Mouse (Mus musculus): Measurements from ENCODE around the gene Mipep. TPM values are rescaled to one million over a fixed set of nuclear protein-coding genes. Genes with fewer than 3 reads are reported as not detected.

The Mipep gene
- total RNA-seq, 2 experiments from 2014 or later: 1.9 to 7.2 TPM

DNA sequence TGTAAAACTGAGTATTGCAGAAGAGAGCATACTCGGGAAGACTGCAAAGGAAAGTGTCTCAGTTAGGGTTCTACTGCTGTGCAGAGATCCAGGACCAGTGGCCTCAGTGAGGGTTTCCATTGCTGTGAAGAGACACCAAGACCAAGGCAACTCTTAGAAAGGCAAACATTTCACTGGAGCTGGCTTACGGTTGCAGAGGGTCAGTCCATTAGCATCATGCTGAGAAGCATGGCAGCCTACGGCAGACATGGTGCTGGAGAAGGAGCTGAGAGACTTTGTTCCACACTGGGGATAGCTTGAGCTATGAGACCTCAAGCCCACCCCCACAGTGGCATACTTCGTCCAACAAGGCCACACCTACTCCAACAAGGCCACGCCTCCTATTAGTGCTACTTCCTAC lies 67.3 kb downstream of the Mipep start:
- ATAC-seq (replicated peaks; ENCODE audit: low FRiP score, poor library complexity, severe bottlenecking): no peak

DNA sequence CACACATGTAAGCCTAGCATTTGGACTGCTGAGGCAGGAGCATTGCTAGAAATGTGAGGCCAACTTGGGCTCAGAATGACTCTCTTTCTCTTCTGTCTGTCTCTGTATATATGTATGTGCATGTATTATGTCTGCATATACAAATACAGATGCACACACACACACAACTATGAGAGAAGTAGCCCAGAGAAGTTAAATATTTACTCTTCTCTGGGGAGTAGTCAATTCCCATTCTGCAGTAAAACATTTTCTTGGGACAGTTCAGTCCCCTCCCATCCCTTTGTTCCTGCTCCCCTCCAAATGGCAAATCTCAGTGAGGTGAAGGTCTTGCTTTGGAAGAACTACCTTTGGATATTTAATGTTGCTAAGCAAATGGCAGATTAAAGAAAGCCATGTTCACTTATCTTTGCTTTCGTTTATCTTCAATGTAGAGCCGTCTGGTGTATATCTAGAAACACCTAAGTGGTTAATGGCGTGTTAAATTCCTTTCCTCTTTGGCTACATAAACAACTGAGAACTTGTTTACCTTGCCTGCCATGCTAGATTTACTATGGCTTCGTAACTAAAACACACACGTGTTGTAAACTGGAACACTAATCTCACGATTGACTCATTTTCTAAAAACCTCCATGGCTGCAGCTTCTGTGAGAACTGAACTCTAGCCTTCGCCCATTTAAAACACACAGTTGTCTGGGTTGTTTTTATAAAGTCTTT lies 72.0 kb downstream of the Mipep start:
- no peak for ATAC-seq (replicated peaks; ENCODE audit: low FRiP score, poor library complexity, severe bottlenecking)

DNA sequence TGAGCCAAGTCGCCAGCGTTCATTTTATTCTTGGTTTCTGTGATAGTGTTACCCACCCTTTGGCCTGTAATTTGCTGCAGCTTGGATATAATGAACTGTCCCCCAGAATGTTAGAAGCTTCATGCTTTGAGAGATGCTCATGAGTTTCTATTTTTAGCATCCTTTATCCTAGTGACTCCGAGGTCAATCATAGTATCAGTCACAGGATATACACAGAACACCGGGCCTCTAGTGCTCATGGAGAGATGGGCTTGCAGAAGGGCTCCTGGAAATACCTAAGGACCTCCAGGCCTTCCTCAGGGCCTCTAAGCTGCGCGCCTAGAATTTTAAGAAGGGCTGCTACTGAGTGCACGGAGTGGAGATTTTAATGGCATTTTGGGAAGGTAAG lies 72.5 kb downstream of the Mipep start:
- no peak for ATAC-seq (replicated peaks; ENCODE audit: low FRiP score, poor library complexity, severe bottlenecking)

DNA sequence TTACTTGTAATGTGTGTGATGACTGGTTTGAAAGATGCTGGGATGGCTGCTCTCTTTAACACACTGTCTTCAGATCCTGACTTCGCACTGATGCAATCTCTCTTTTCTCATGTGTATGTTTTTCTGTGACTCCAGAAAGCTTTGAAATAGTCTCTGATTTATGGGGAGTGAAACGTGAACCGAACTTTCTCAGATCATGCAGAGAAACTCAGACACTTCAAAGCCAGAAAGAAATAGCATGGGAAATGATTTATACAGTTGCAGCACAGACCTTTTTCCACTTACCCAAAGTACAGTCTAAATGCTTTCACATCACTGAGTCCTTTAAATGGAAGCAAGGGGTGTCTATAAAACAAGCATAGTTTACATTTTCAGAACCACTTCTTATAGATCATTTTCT lies 79.0 kb downstream of the Mipep start:
- no peak for ATAC-seq (replicated peaks; ENCODE audit: low FRiP score, poor library complexity, severe bottlenecking)

DNA sequence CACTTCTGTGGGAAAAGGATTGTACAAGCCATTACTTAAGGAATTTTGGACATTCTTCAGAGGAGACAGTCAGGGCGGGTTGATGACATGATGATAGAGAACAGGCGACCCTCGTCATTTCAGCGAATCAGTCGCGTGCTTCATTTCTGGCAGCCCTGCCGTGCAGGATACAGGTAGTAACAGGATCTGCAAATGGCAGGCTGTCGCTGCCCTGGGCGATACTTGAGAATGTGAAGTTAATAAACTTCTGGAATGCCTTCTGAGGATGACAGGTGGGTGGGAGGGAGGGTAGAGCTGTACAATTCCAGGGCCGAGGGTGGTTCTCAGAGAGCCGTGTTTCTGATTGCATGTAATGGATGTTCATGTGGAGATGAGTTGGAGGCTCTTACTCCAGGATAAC lies 82.0 kb downstream of the Mipep start:
- no peak for ATAC-seq (replicated peaks; ENCODE audit: low FRiP score, poor library complexity, severe bottlenecking)

DNA sequence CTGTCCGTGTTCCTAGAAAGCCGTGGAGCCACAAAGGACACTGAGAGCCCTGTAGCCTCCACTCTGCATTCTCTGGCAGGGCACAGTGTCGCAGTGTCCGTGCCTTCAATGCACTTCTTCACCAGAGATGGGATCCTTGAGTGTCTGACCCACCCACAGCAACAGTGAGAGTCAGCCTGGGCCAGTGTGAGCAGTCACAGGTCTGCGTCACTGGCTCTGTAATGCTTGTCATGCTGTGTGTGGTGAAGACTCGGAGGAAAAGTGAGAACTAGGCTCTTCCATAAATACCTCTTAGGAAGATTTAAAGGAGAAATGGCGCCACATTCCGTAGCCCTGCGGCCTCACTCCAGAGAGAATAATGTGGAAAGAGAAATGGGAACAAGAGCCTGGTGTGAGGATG lies 84.0 kb downstream of the Mipep start:
- ATAC-seq (replicated peaks; ENCODE audit: low FRiP score, poor library complexity, severe bottlenecking): no peak

DNA sequence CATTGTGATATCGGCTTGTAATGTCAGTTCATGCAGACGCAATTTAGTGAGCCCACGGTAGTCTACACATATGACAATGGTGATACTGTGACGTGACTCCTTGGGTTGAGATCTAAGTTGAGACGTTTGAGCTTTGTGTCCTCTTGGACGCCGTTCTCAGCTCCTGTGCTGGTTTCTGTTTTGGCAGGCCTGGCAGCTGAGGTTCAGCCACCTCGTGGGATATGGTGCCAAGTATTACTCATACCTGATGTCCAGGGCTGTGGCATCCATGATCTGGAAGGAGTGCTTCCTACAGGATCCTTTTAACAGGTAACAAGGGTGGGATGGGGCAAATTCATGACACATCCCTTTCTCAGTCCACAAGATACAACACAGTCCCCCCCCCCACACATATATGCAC lies 87.5 kb downstream of the Mipep start:
- ATAC-seq (replicated peaks; ENCODE audit: low FRiP score, poor library complexity, severe bottlenecking): no peak

DNA sequence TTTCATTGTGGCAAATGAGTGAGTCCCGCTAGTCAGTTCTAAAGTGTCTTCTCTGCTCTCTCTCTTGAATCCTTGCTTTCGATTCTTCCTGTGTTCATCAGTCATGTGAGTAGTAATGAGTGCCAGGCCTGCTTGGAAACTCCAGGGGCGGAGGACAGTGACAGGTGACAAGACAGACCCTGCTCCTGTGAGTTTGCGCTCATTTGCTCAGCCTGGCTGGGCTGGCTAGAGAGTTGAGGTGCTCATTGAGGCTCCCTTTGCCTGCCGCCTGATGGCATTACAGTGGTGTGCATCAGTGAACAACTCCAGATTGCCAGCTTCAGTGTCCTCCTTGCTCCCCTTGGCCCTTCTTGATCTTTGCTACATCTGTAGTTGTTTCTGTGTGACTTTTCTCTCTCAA lies 97.7 kb downstream of the Mipep start:
- no peak for ATAC-seq (replicated peaks; ENCODE audit: low FRiP score, poor library complexity, severe bottlenecking)

DNA sequence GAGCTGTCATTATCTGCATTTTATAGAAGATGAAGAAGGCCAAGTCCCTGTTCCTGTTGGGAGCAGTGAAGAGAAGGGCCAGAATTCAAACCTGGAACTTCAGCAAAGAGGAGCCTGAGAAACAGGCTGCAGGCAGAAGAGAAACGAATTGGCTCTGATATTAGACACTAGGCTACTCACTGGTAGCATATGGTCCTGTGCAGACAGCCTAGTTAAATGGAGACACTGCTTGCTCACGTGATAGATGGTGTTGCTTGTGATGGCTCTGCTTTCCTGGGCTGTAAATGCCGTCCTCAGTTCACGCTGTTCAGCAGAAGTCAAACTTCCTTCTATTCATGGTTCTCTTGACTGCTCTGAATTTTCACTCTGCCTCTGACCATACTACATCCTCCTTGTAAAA lies 98.3 kb downstream of the Mipep start:
- no peak for ATAC-seq (replicated peaks; ENCODE audit: low FRiP score, poor library complexity, severe bottlenecking)

DNA sequence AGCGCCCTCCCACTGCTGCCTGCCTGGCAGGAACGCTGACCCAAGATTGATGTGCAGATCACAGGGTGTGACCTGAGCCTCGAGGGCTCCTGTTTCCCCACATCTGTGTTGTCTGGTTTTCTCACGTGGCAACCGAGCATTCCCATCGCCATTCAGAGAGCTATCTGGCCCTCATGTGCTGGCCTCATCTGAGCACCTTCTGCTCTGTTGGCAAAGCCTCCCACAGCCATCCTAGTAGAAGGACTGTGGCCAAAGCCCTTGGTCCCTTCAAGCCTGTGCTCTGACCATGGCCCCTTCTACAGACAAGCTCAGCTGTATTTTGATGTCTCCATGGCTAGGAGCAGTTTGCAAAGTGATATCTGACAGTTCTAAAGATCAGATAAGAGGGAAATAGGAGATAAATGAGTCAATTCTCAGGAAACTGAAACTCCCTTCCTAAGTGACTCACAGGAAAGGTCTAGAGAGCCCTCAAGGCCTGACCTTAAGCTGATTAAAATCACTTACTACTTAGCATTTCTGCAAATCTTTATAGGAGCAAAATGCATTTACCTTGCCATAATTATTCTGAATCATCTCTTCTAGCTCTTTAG lies 101.1 kb downstream of the Mipep start:
- no peak for ATAC-seq (replicated peaks; ENCODE audit: low FRiP score, poor library complexity, severe bottlenecking)

DNA sequence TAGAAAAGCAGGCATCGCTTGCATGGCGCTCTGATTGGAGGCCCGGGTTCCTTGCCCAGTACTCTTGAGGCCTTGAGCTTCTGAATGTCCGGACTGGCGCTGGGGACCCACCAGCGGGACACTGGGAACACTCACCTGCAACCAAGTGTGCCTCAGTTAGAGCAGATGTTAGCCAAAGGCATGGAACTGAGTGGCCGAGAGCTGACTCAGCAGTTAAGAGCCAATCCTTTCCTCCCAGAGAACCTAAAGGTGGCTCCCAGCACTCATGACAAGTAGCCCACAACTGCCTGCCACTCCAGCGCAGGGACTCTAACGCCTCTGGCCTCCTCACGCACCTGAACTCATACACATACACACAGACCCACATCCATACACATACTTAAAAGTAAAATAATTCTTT lies 109.5 kb downstream of the Mipep start:
- no peak for ATAC-seq (replicated peaks; ENCODE audit: low FRiP score, poor library complexity, severe bottlenecking)

DNA sequence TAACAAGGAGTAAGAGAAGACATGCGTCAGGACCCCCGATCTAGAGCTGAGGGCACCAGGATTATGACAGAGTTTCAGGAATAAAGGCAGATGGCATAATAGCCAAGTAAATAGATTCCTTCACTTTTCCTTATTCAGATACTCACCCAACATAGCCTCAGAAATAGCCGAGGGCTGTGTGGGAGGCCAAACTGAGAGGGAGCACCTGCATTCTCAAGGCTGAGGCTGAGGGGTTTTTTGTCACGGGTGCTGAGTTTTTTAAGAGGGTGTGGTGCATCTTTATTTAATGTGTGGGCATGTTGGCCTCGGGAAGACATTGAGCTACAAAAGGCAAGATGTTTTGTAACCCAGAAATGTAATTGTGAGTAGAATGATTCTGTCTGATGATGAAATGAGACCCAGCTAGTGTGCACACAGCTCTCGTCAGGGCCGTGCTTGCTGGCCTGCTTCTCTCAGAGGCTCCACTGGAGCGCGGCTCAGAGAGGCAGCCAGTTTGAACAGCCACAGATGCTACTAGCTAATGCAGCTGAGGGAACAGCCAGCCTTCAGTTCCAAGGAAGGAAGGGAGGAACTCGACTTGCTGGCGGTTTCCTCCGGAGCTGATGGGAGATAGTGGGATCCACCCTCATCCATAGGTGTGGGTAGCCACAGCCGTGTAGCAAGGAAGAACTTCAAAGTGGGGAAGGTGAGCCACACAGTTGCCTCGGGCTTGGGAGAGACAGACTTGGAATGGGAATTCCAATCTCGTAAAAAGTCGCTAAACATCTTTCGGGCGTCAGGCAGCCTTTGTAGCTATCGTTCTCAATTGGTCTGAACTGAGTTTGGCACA lies 111.0 kb downstream of the Mipep start:
- ATAC-seq (replicated peaks; ENCODE audit: low FRiP score, poor library complexity, severe bottlenecking): no peak

DNA sequence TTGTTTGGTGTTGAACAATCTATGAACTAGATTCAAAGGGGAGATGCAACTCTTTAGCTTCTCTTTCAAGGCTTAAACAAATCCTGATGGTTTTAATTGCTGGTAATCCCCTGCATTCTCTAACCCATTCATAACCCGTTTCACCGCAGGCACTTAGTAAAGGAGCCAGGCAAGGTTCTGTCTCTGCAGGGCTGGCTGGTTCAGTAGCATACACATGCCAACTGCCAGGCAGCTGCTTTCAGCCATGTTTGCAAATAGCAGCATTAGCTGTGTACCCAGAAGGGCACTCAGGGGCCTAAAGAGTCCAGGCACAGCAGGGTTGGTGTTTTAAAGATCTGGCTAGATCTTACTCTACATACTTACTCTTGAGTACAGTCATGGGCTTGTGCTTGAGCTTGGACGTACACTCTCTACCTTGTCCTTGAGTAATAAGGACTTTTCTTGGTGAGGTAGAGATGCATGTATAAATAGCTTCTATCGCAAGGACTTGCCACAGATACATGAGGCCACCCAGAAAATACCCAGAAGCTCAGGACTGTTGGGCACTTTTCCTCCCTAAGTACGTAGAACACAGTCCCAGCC lies 113.8 kb downstream of the Mipep start:
- ATAC-seq (replicated peaks; ENCODE audit: low FRiP score, poor library complexity, severe bottlenecking): no peak

DNA sequence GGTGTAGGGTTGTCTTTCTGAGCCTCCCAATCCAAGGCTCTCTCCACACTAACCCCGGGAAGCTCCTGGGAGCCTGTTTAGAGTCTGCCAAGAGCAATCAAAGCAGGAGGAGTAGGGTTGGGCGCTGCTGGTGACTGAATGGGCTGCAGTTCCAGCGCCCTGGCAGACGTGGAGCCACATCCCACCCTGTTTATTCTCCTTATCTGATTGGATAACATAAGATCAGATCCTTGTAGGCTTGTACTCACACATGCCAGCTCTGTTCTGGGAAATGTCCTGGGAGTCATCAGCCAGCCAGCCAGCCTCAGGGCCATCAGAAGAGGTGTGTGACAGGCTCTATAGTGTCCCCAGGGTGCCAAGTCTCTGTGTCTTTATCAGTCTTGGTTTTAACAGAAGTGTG lies 120.1 kb downstream of the Mipep start:
- no peak for ATAC-seq (replicated peaks; ENCODE audit: low FRiP score, poor library complexity, severe bottlenecking)

DNA sequence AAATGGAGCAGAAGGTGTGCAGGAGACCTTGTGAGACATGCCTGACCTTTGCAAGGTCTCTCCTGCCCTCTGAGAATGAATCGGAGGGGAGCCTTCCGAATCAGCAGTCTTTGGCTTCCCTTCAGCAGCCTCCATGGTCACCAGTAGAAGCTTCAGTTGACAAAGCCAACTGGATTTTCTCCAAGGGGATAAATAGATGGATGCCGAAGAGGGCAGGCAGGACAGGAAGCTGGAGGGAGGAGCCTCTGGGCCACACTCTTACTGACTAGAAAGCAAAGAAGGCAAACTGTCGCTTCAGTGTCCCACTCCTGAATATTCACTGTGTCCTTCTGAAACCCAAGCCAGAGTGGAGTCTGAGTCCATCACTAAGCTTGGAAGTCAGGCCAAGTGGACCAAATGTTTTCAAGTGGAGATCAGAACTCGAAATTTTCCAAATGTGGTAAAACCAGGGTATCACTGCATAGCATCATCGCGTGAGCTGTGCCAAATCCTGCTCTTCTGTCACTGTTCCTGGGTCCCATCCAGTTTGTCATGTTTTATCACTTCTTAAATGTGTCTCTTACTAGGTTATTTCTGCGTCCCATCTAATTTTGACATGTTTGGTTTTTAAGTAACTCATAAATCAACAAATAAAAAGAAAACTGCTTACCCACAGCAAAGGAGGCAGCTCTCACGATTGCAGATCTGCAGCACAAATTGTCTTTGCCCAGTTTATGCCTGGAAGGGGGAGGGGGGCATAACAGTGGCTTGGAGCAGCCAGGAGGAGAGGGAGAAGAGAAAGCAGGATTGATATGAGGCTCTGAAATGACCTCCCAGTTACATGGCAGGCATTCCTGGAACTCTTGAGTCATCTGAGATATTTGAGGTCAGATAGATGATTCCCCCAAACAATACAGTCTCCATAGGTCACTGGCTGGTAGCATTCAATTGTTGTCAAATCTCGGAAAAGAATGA lies 122.3 kb downstream of the Mipep start:
- no peak for ATAC-seq (replicated peaks; ENCODE audit: low FRiP score, poor library complexity, severe bottlenecking)

DNA sequence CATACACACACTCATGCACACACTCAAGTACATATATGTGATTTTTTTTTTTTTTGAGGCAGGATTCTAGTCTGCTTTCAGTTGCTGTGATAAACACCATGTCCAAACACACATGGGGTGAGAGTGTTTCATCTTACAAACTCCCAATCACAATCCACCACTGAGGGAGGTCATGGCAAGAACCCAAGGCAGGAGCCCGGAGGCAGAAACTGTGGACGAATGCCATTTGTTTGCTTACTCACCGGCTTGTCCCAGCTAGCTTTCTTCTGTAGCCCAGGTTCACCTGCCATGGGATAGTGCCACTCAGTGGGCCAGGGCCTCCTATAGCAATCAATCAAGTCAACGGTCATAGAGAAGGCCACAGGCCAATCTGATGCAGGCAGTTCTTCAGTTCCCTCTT lies 125.0 kb downstream of the Mipep start:
- no peak for ATAC-seq (replicated peaks; ENCODE audit: low FRiP score, poor library complexity, severe bottlenecking)

DNA sequence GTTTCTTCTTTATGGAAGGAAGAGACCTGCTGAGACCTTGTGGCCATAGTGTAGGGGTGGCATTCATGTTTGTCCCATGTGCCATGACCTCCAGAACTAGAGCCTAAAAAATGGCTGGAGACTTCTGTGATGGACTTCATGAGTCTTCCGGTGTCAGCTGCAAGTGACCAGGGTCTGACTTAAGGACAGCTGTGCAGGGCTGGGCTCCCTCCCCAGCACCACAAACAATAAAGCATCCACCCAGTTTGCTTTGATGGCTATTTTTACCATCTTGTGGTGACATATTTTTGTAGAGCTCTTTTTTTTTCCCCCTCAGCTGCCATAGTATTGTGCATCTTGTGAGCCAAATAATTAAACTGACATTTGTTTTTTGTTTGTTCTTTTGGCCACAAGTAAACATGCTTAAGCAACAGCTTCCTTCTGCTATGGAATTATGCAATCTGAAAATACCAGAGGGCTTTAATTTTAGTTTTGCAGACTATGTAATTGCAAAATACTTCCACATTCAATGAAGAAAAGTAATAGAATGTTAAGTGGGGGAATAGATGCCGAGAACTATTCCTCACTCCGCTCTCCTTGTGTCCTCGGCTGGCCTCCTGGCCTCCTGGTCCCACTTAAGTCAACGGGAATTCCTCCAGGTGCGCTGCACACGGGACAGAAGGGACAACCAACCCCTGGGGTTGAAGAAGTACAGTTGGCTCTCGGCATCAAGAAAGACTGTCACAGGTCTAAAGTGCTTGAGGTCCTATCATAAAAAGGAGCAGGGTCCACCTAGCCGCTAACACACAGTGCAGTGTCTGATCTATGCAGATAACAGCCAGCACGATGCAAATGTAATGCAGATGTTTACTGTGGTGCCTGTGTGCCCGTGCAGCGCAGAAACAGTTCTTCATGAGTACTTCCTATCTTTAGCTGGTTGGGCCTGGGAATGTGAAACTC lies 126.4 kb downstream of the Mipep start:
- ATAC-seq (replicated peaks; ENCODE audit: low FRiP score, poor library complexity, severe bottlenecking): no peak

DNA sequence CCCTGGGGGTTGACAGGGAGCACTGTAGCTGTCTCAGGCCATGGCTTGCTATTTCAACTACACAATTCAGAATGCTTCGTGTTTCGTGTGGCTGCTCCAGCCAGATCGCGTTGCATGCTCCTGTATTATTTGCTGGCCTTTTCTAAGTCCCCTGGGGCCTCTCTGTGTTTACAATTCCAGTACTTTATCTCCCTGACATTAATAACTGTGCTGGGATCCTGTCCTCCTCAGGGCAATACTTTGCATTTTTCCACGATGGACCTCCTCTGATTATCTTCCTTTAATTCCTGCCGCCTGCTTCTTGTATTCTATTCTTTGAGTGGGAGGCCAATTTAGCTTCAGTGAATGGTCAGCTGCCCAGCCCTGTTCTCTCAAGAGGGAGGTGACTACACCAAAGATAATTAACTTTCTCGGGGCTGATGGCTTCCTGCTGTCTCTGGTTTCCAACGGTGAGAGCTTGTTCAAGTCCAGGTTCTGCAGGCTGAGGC lies 128.7 kb downstream of the Mipep start:
- no peak for ATAC-seq (replicated peaks; ENCODE audit: low FRiP score, poor library complexity, severe bottlenecking)

DNA sequence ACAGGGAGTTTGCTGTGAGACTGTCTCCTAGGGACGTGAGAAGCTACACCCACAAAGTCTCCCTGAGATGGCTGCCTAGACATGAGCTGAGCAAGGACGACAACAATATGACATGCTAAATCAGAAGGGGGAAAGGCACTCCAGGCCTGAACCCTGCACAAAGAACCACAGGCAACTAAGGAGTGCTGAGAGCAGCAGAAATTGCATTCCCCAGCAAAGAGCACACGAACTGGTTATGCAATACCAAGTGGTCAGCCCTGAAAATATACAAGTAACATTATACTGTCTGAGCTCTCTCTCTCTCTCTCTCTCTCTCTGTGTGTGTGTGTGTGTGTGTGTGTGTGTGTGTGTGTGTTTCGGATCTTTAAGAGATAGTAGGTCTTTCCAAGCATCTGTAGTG lies 132.3 kb downstream of the Mipep start:
- no peak for ATAC-seq (replicated peaks; ENCODE audit: low FRiP score, poor library complexity, severe bottlenecking)
